Mouse (Mus musculus) thymus, adult 2 months (tissue): ENCODE measurements around the gene Cdh23.

Experiments used
- CTCF ChIP-seq: fragments of 200-500 bp; IDR thresholded peaks from 2 replicates; pipeline ENCODE4 v1.5.1; 2012; ENCODE audit warnings: mild to moderate bottlenecking, control low read depth, low read length, moderate library complexity, borderline replicate concordance; ENCODE audit not compliant: control insufficient read depth, poor library complexity, insufficient read depth; ENCODE audit errors: extremely low read depth
- POLR2A ChIP-seq: fragments of 200-500 bp; IDR thresholded peaks from 2 replicates; pipeline ENCODE4 v1.6.1; 2012; ENCODE audit warnings: mild to moderate bottlenecking, low read length, control low read depth, moderate library complexity; ENCODE audit not compliant: control insufficient read depth, poor library complexity, insufficient read depth; ENCODE audit errors: extremely low read depth

DNA sequence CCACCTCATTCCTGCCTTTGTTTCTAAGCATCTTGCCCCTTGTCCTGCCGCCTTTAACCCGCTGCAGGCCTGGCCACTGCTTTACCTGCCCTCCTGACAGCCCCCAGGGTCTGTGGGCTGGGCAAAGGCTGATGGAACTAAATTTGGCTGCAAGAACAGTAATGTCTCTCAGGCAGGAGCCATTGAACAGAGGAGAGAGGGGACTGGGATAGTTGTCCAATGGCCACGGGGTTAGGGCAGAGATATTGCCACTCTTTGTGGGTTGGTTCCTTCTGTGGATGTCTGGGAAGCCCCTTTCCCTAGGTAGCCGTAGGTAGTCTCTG is 342.3 kb downstream of the Cdh23 start:
- no peak for TF ChIP-seq POLR2A
- TF ChIP-seq CTCF, result no peak
